Mouse (Mus musculus): ENCODE measurements at regions not wholly inside any gene's neighbourhood (a gene's known extent, or its start where the extent isn't known, plus 50 kb on each side); places are given as distances from the start of the nearest gene placed in this dataset.

DNA sequence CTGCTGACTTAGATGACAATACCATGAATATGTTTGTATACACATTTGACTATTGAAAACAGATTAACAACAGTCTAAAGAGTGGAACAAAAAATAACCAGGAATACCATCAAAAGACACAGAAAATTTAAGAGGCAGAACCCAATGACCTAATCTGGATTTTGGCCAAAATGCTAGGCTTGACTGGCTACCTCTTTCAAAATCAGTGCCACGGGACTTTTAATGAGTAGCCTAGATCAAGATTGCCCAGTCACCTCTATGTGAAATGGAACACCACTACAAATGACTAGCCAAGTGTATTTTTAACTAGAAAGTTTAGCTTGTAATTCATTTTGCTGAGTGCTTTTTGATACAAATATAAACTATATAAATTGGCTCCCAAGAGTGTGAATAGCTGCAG is 286.0 kb upstream of the N6amt1 start:
- TF ChIP-seq CTCF (IDR thresholded peaks at IDR 0.05; ENCODE audit: extremely low read depth, insufficient read length, insufficient replicate concordance, low read depth, low read length) (no peak), POLR2A (IDR thresholded peaks at IDR 0.05; ENCODE audit: low read depth, low read length) (no peak)
